Mouse (Mus musculus): ENCODE results near the gene Psen2.

GRCm38 (mm10) chr1:180199715-180200050, 63.6 kb downstream of the Psen2 start:
- TF ChIP-seq CTCF (conservative IDR thresholded peaks at IDR 0.05 in 1 of 2, IDR thresholded peaks at IDR 0.05 in 1 of 2; ENCODE audit: low read depth in 2 of 2, low read length in 2 of 2), result no peak
- no peak for TF ChIP-seq E2F4 (IDR thresholded peaks at IDR 0.05; ENCODE audit: insufficient replicate concordance, low read depth, low read length)

Data from CH12.LX (cell line).